Mouse (Mus musculus): ENCODE results near the gene a. TPM values are rescaled to one million over a fixed set of nuclear protein-coding genes. Genes with fewer than 3 reads are reported as not detected.
"Not testable (repeated sequence)": the region's sequence is repeated elsewhere in the genome, so short reads cannot be mapped to it uniquely, and the experiment has no call there.

Gene a
- polyA plus RNA-seq, 1 experiment from 2014 or later: 0.32 TPM

GRCm38 (mm10) chr2:154902111-154902510, 110.9 kb downstream of the a start:
- WGBS: 85% methylated on average over 3 of the region's 3 CpGs
- H3K4me2 ChIP-seq: no peak overlapping the region
- H3K9me3 ChIP-seq: no peaks in the 10 kb centered on the region
- H3K9ac ChIP-seq: no peak overlapping the region
- ATAC-seq (ENCODE audit: extremely low read depth, insufficient number of reproducible peaks, low FRiP score, low TSS enrichment): no peak
- H3K27me3 ChIP-seq (replicated peaks): 0 out of 2 replicates have a peak, but pooled peaks cover 2% of the 10 kb centered on the region
- no peaks in the 10 kb centered on the region for H3K4me1 ChIP-seq
- H3K4me3 ChIP-seq: no peak overlapping the region
- no peaks in the 10 kb centered on the region for H3K36me3 ChIP-seq
- H3K27ac ChIP-seq (replicated peaks): no peak overlapping the region

- Histone ChIP-seq H3K27ac (replicated peaks) (no peak overlapping the region), H3K36me3 (no peaks in the 10 kb centered on the region), H3K4me3 (no peak overlapping the region), H3K9ac (no peak overlapping the region), H3K27me3 (replicated peaks) (0 out of 2 replicates have a peak, but pooled peaks cover 2% of the 10 kb centered on the region), H3K9me3 (no peaks in the 10 kb centered on the region), H3K4me2 (no peak overlapping the region), H3K4me1 (no peaks in the 10 kb centered on the region)
- ATAC-seq (ENCODE audit: extremely low read depth, insufficient number of reproducible peaks, low FRiP score, low TSS enrichment): no peak
- 56% methylated on average over 2 of the region's 2 CpGs for WGBS
These were observed 114.6 kb downstream of the a start for GRCm38 (mm10) chr2:154905796-154906195.

GRCm38 (mm10) chr2:154908223-154908622, 117.0 kb downstream of the a start:
- not testable (repeated sequence) for H3K9ac ChIP-seq; ATAC-seq (ENCODE audit: extremely low read depth, insufficient number of reproducible peaks, low FRiP score, low TSS enrichment); H3K9me3 ChIP-seq; H3K4me2 ChIP-seq; H3K4me3 ChIP-seq; H3K4me1 ChIP-seq; H3K27me3 ChIP-seq (replicated peaks); H3K27ac ChIP-seq (replicated peaks); H3K36me3 ChIP-seq
- 37% methylated on average over 2 of the region's 2 CpGs for WGBS

- Histone ChIP-seq H3K27ac (replicated peaks) (no peak overlapping the region), H3K9me3 (no peaks in the 10 kb centered on the region), H3K4me3 (no peak overlapping the region), H3K27me3 (replicated peaks) (no peaks in the 10 kb centered on the region), H3K9ac (no peak overlapping the region), H3K4me1 (no peaks in the 10 kb centered on the region), H3K36me3 (no peaks in the 10 kb centered on the region), H3K4me2 (no peak overlapping the region)
- ATAC-seq (ENCODE audit: extremely low read depth, insufficient number of reproducible peaks, low FRiP score, low TSS enrichment): no peak
- WGBS: 75% methylated on average over 6 of the region's 6 CpGs
These were observed 118.6 kb downstream of the a start for GRCm38 (mm10) chr2:154909789-154910188.

GRCm38 (mm10) chr2:154915922-154916541, 124.8 kb downstream of the a start:
- Histone ChIP-seq H3K4me3 (no peak overlapping the region), H3K9ac (no peak overlapping the region), H3K9me3 (no peaks in the 10 kb centered on the region), H3K4me1 (no peaks in the 10 kb centered on the region; the same call in 1 of the 2 replicates), H3K27me3 (replicated peaks) (peaks cover 2% of the 10 kb centered on the region; the same call in 1 of the 2 replicates), H3K36me3 (no peaks in the 10 kb centered on the region), H3K4me2 (no peak overlapping the region), H3K27ac (replicated peaks) (no peak overlapping the region)
- ATAC-seq (ENCODE audit: extremely low read depth, insufficient number of reproducible peaks, low FRiP score, low TSS enrichment): no peak
- 75% methylated on average over 12 of the region's 12 CpGs for WGBS

- H3K36me3 ChIP-seq: no peaks in the 10 kb centered on the region
- H3K4me1 ChIP-seq: no peaks in the 10 kb centered on the region; the same call in 1 of the 2 replicates
- no peak for ATAC-seq (ENCODE audit: extremely low read depth, insufficient number of reproducible peaks, low FRiP score, low TSS enrichment)
- no peak overlapping the region for H3K4me3 ChIP-seq
- no peak overlapping the region for H3K27ac ChIP-seq (replicated peaks)
- H3K27me3 ChIP-seq (replicated peaks): peaks cover 5% of the 10 kb centered on the region; the same call in 1 of the 2 replicates
- no peak overlapping the region for H3K9ac ChIP-seq
- WGBS: 14% methylated on average over 2 of the region's 2 CpGs
- H3K4me2 ChIP-seq: no peak overlapping the region
- H3K9me3 ChIP-seq: no peaks in the 10 kb centered on the region
These were observed 125.3 kb downstream of the a start for GRCm38 (mm10) chr2:154916547-154916946.

- Histone ChIP-seq H3K36me3 (no peaks in the 10 kb centered on the region), H3K4me1 (no peaks in the 10 kb centered on the region; the same call in 1 of the 2 replicates), H3K9ac (no peak overlapping the region), H3K4me3 (no peak overlapping the region), H3K9me3 (no peaks in the 10 kb centered on the region), H3K27me3 (replicated peaks) (peaks cover 5% of the 10 kb centered on the region; the same call in 1 of the 2 replicates), H3K27ac (replicated peaks) (no peak overlapping the region), H3K4me2 (no peak overlapping the region)
- ATAC-seq (ENCODE audit: extremely low read depth, insufficient number of reproducible peaks, low FRiP score, low TSS enrichment): no peak
- whole genome bisulfite sequencing: 63% methylated on average over 13 of the region's 13 CpGs
These were observed 126.9 kb downstream of the a start for GRCm38 (mm10) chr2:154917866-154918641.

- Histone ChIP-seq H3K9ac (no peak overlapping the region), H3K27ac (replicated peaks) (no peak overlapping the region), H3K9me3 (no peaks in the 10 kb centered on the region), H3K4me2 (no peak overlapping the region), H3K4me1 (no peaks in the 10 kb centered on the region; the same call in 1 of the 2 replicates), H3K27me3 (replicated peaks) (peaks cover 5% of the 10 kb centered on the region; the same call in 1 of the 2 replicates), H3K36me3 (no peaks in the 10 kb centered on the region), H3K4me3 (no peak overlapping the region)
- WGBS: 74% methylated on average over 7 of the region's 7 CpGs
- ATAC-seq (ENCODE audit: extremely low read depth, insufficient number of reproducible peaks, low FRiP score, low TSS enrichment): no peak
These were observed 129.7 kb downstream of the a start for GRCm38 (mm10) chr2:154920896-154921295.

GRCm38 (mm10) chr2:154922134-154922533, 130.9 kb downstream of the a start:
- not testable (repeated sequence) for ATAC-seq (ENCODE audit: extremely low read depth, insufficient number of reproducible peaks, low FRiP score, low TSS enrichment); H3K4me3 ChIP-seq

GRCm38 (mm10) chr2:154925411-154926031, 134.3 kb downstream of the a start:
- WGBS: 61% methylated on average over 7 of the region's 7 CpGs
- Histone ChIP-seq H3K27me3 (replicated peaks) (peaks cover 5% of the 10 kb centered on the region; the same call in 1 of the 2 replicates), H3K4me3 (no peak overlapping the region), H3K4me1 (no peaks in the 10 kb centered on the region), H3K9ac (no peak overlapping the region), H3K36me3 (no peaks in the 10 kb centered on the region), H3K27ac (replicated peaks) (no peak overlapping the region), H3K4me2 (no peak overlapping the region), H3K9me3 (no peaks in the 10 kb centered on the region)
- no peak for ATAC-seq (ENCODE audit: extremely low read depth, insufficient number of reproducible peaks, low FRiP score, low TSS enrichment)

More at GRCm38 (mm10) chr2:154922134-154922533, 130.9 kb downstream of the a start:
- H3K27me3 ChIP-seq (replicated peaks); H3K27ac ChIP-seq (replicated peaks); H3K4me1 ChIP-seq; H3K9ac ChIP-seq; H3K4me2 ChIP-seq; H3K36me3 ChIP-seq; H3K9me3 ChIP-seq: not testable (repeated sequence)
- no CpG with 5 or more reads among the region's 4 CpGs for WGBS

GRCm38 (mm10) chr2:154926843-154927242, 135.6 kb downstream of the a start:
- 84% methylated on average over 6 of the region's 6 CpGs for WGBS
- Histone ChIP-seq H3K4me3 (no peak overlapping the region), H3K9me3 (no peaks in the 10 kb centered on the region), H3K36me3 (no peaks in the 10 kb centered on the region), H3K27me3 (replicated peaks) (peaks cover 8% of the 10 kb centered on the region), H3K9ac (no peak overlapping the region), H3K4me1 (no peaks in the 10 kb centered on the region), H3K4me2 (no peak overlapping the region), H3K27ac (replicated peaks) (no peak overlapping the region)
- no peak for ATAC-seq (ENCODE audit: extremely low read depth, insufficient number of reproducible peaks, low FRiP score, low TSS enrichment)

Measured in heart, embryonic 13.5 days (tissue).